Mouse (Mus musculus) embryonic stem cell, embryonic (primary cell): ENCODE measurements around the gene Liph.

Experiments
- CTCF ChIA-PET, 4 experiments: fragments of 300-600 bp in 2 of 4; fragments of 350-600 bp in 2 of 4; sonication (Branson Sonifier 250); formaldehyde crosslinking; loops; one replicate each; lab custom pipeline; 2022; ENCODE audit warnings: inconsistent platforms in 2 of 4; lab: Charles Lee
- POLR2A ChIA-PET, 4 experiments: fragments of 300-600 bp in 2 of 4; fragments of 350-600 bp in 2 of 4; sonication (Branson Sonifier 250); formaldehyde crosslinking; loops; one replicate each; lab custom pipeline; 2022; ENCODE audit warnings: antibody characterized with exemption in 4 of 4, inconsistent platforms in 1 of 4; lab: Charles Lee

Gene Liph

DNA sequence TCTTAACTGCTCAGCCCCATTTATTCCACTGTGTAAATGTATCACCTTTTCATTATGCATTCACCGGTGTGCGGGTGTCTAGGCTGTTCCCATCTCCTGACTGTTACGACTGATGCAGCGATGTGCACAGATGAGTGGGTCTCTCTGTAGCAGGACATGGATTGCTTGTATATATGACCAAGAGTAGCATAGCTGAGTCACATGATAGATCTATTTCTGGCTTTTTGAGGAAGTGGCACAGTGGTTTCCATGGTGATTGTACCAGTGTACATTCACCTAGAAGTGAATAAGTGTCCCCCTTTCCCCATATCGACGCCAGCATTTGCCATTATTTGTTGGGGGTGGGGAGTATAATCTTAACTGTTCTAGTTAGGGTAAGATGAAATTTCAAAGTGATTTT is 82.1 kb downstream of the Liph start:
- CTCF ChIA-PET, result interaction anchor here in 1 of 4 experiments (0.6 kb wide), 1 partner anchor 60 kb away, joined by 3 read pairs; no protein-coding TSS in a partner anchor

DNA sequence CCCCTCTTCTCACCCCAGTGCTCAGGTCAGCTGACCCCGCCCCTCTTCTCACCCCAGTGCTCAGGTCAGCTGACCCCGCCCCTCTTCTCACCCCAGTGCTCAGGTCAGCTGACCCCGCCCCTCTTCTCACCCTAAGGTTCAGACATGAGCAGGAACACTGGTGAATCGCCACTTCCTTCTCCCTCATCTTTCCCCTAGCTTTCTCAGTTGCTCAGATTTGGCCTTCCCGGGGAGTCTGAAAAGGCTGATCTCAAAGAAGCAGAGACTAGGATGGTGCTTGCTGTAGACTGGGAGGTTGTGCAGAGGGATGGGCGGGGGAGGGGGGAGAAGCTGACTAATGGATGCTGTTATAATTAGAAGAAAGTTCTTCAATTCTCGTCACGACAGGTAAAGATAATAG is 86.6 kb downstream of the Liph start:
- CTCF ChIA-PET, result interaction anchor here in 1 of 4 experiments (0.6 to 1.1 kb wide), 2 partner anchors 421 to 473 kb away, joined by 3 read pairs; no protein-coding TSS in a partner anchor
- POLR2A ChIA-PET, result interaction anchor here (0.6 to 3.6 kb wide), 25 partner anchors 10 to 1192 kb away, joined by 3 to 16 read pairs (median 3); partner anchors contain the start of genes Clcn2 (in 1 of the 4) and Polr2h (in 1 of the 4)

More for the DNA sequence above, 82.1 kb downstream of the Liph start:
- POLR2A ChIA-PET, result no interaction called here

DNA sequence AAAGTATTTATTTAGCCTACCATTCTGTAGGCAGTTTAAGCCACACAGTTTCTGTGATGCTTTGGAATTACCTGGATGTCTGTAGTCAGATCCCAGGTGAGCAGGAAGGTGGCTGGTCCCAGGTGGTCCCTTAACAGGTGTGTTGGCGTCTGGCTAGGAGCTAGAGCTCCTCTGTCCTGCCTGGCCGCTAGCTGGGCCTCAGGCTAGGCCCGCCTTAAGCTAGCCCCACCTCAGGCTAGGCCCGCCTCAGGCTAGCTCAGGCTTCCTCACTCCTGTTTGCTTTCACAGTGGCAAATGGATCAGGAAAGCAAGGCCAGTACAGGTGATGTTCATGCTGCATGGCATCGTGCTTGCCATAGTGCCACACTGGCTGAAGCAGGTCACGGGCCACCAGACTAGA is 88.6 kb downstream of the Liph start:
- POLR2A ChIA-PET, result interaction anchor here in 2 of 4 experiments (0.5 to 3.6 kb wide), 7 partner anchors 9 to 116 kb away, joined by 3 to 16 read pairs (median 4); partner anchors contain the start of genes Senp2 (in 1 of the 2) and Tmem41a (in 1 of the 2)
- CTCF ChIA-PET, result interaction anchor here in 1 of 4 experiments (0.6 kb wide), 1 partner anchor 73 kb away, joined by 6 read pairs; no protein-coding TSS in a partner anchor

DNA sequence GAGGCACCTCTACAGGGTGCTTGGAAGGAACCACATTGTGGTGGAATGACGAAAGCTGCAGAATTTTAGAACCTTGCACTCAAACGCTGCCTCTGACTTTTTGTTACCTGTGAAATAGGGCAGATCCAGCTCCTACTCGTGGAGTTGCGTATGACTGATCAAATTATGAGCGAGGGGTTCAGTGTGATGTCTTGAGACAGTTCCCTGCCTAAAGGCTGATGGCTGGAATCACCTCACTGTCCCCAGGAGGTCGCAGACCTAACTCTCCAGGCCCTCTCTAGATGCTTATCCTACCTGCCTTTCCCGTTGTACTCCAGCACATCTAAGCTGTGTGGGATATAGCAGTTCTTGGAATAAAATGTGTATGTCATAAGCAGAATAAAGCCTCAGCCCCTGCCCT is 89.5 kb downstream of the Liph start:
- POLR2A ChIA-PET, result interaction anchor here in 2 of 4 experiments (1.0 to 3.0 kb wide), 5 partner anchors 42 to 149 kb away, joined by 3 to 13 read pairs (median 5); partner anchors contain the start of gene Tmem41a (in 1 of the 2)

DNA sequence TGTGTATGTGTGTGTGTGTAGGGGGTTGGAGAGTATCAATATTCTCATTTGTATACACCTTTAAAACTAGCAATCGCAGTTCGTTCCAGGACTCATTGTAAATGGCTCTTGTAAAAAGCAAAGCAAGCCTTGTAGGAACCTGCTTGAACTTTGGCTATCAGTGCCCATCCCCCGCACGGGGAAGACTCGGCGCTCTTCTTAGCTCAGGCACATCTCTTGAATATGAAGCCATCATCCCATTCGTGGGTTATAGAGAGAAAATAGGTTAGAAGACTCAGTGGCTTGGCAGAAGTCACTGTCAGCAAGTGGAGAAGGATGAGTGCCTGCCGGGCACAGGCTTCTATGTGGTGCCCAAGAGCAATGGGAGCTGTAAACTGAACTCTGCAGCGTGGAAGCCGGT is 90.8 kb downstream of the Liph start:
- POLR2A ChIA-PET, result interaction anchor here in 3 of 4 experiments (0.5 to 3.0 kb wide), 6 partner anchors 21 to 203 kb away, joined by 3 to 13 read pairs (median 4); partner anchors contain the start of gene Tmem41a (in 1 of the 3)

More for the DNA sequence above, 89.5 kb downstream of the Liph start:
- CTCF ChIA-PET, result interaction anchor here in 2 of 4 experiments (0.5 to 1.3 kb wide), 2 partner anchors 25 to 178 kb away, joined by 3 to 4 read pairs; no protein-coding TSS in a partner anchor

More for the DNA sequence above, 90.8 kb downstream of the Liph start:
- CTCF ChIA-PET, result no interaction called here
